Mouse (Mus musculus) NIH3T3 (cell line): ENCODE measurements at regions not wholly inside any gene's neighbourhood (a gene's known extent, or its start where the extent isn't known, plus 50 kb on each side); places are given as distances from the start of the nearest gene placed in this dataset.

Experiments used
- DNase-seq: peaks from one replicate; pipeline ENCODE4 v3.0.0-alpha.2; 2012; ENCODE audit warnings: low read depth

GRCm38 (mm10) chr4:80002738-80003635 is 830.9 kb upstream of the Tyrp1 start:
- DNase-seq: peak; percentile 7

- DNase-seq: peak; percentile 13
Observed at GRCm38 (mm10) chr4:80003636-80004365, 830.1 kb upstream of the Tyrp1 start.

DNA sequence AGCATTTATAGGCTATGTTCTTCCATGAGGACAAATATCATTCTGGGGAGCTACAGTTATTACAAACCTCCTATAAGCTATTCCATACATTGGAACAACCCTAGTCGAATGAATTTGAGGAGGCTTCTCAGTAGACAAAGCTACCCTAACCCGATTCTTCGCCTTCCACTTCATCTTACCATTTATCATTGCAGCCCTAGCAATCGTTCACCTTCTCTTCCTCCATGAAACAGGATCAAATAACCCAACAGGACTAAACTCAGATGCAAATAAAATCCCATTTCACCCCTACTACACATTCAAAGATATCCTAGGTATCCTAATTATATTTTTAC is 829.6 kb upstream of the Tyrp1 start:
- no peak for DNase-seq

DNA sequence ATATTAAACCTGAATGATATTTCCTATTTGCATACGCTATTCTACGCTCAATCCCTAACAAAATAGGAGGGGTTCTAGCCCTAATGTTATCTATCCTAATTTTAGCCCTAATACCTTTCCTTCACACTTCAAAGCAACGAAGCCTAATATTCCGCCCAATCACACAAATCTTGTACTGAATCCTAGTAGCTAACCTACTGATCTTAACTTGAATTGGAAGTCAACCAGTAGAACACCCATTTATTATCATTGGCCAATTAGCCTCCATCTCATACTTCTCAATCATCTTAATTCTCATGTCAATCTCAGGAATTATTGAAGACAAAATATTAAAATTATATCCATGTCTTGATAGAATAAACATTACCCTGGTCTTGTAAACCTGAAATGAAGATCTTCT is 829.1 kb upstream of the Tyrp1 start:
- peak; percentile 26 for DNase-seq

DNA sequence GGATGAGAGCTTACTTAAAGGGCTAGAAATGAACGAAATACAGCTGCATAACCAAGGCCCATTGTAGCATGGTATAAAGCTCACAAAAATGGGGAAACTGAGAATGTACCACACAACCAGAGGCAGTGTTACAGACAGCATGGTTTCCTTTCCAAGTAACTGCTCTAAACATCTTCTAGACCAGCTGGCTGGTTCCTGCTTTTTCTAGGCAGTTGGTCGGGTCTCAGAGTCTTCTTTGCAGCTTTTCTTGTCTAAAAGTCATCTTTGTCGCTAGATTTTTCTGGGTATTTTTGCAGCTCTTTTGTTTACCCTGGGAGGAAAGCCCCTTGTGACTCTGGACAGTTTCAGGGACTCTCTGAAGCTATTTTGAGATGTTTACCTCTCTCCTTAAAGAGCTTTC is 806.0 kb upstream of the Tyrp1 start:
- DNase-seq: no peak

- DNase-seq: no peak
Observed at GRCm38 (mm10) chr4:80047956-80048355, 786.0 kb upstream of the Tyrp1 start.
